Mouse (Mus musculus) heart, postnatal 0 days (tissue): ENCODE results near the gene Trim56. TPM values are rescaled to one million over a fixed set of nuclear protein-coding genes. Genes with fewer than 3 reads are reported as not detected.

Experiments used
- ATAC-seq: fragments of 200-750 bp; cut with Nextera tagmentation; 2 replicates; pipeline ENCODE4 v1.8.0; 2017; ENCODE audit warnings: low read depth, moderate number of reproducible peaks, moderate library complexity; ENCODE audit not compliant: insufficient read depth
- DNase-seq: peaks from one replicate; pipeline ENCODE4 v3.0.0-alpha.2; 2016; ENCODE audit warnings: low spot score
- H3K27ac ChIP-seq: fragments of 300-500 bp; sonication (generic); 2 replicates; pipeline ENCODE4 v1.5.1; 2014; ENCODE audit warnings: low read depth, mild to moderate bottlenecking
- H3K27me3 ChIP-seq: fragments of 300-500 bp; sonication (generic); 2 replicates; pipeline ENCODE4 v1.6.1; 2014; ENCODE audit warnings: low read length, mixed read lengths; ENCODE audit not compliant: control insufficient read depth, insufficient read depth
- H3K36me3 ChIP-seq: fragments of 300-500 bp; sonication (generic); replicated peaks from 2 replicates; pipeline ENCODE4 v1.6.1; 2014; ENCODE audit warnings: low read length, mixed read lengths; ENCODE audit not compliant: control insufficient read depth, insufficient read depth
- H3K4me1 ChIP-seq: fragments of 300-500 bp; sonication (generic); 2 replicates; pipeline ENCODE4 v1.6.1; 2014; ENCODE audit warnings: antibody characterized with exemption; ENCODE audit not compliant: control insufficient read depth, insufficient read depth
- H3K4me2 ChIP-seq: fragments of 300-500 bp; sonication (generic); 2 replicates; pipeline ENCODE4 v1.6.1; 2014; ENCODE audit warnings: low read depth, mild to moderate bottlenecking, low read length, moderate library complexity
- H3K4me3 ChIP-seq: fragments of 300-500 bp; sonication (generic); 2 replicates; pipeline ENCODE4 v1.5.1; 2014; ENCODE audit warnings: low read depth, low read length
- H3K9ac ChIP-seq: fragments of 300-500 bp; sonication (generic); replicated peaks from 2 replicates; pipeline ENCODE4 v1.6.1; 2014; ENCODE audit warnings: low read depth, low read length, mixed read lengths
- H3K9me3 ChIP-seq: fragments of 300-500 bp; sonication (generic); replicated peaks from 2 replicates; pipeline ENCODE4 v1.6.1; 2016; ENCODE audit warnings: low read length; ENCODE audit not compliant: control insufficient read depth
- CTCF ChIP-seq: IDR thresholded peaks from 2 replicates; pipeline ENCODE4 v1.5.1; 2016; ENCODE audit warnings: antibody characterized with exemption, control low read depth, low read depth
- EP300 ChIP-seq: IDR thresholded peaks from 2 replicates; pipeline ENCODE4 v1.6.1; 2016; ENCODE audit warnings: antibody characterized with exemption, low read depth
- WGBS: fragments of 180-500 bp; shearing (Covaris S2); extraction: QIAGEN DNeasy Blood & Tissue Kit; methylation state at CpG from one replicate; pipeline ENCODE4 v1.1.7; 2014; 5-methylcytosine and 5-hydroxymethylcytosine counted together
- polyA plus RNA-seq: library from polyadenylated mRNA; unstranded; fragments of >200 nt; fragmentation: Nextera tagmentation; extraction: Ambion mirVana; gene quantifications from 2 replicates; pipeline ENCODE4 v1.2.1, GENCODE M21; 2015
- total RNA-seq: library from RNA; depleted of rRNA; stranded (reverse); fragments of >200 nt; gene quantifications from 2 replicates; pipeline ENCODE4 v1.2.3, GENCODE M21; 2014; ENCODE audit warnings: low replicate concordance

Trim56 gene
- total and polyA plus RNA-seq, 2 experiments from 2014 or later = 4.9 to 15.1 TPM

- 52% methylated on average over 10 of the region's 10 CpGs for WGBS
- Histone ChIP-seq H3K27ac (no peak overlapping the region), H3K4me1 (peaks cover 2% of the 10 kb centered on the region), H3K4me2 (no peak overlapping the region), H3K27me3 (no peaks in the 10 kb centered on the region), H3K9ac (no peak overlapping the region), H3K9me3 (no peaks in the 10 kb centered on the region), H3K36me3 (no peaks in the 10 kb centered on the region), H3K4me3 (no peak overlapping the region)
- no peak for DNase-seq
- no peak for ATAC-seq
- TF ChIP-seq CTCF (no peak), EP300 (no peak)
Observed at GRCm38 (mm10) chr5:137090870-137091269, 25.1 kb downstream of the Trim56 start.

DNA sequence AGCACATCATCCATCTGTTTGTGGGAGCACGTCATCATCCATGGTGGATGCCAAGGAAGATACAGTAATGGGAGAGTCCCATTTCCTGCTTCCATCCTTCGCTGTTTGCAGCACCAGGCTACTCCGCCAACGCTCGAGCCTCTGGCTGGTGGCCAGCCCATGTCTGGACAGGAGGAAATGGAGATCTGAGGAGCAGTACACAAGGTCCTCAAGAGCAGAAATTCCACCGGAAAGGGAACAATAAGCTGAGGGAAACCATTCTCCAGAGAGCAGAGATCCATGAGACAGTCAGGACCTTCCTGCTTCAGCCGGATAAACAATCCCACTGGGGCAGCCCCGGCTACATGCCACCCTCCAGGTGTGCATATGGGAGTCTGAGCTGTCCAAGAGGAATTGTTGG lies 28.6 kb downstream of the Trim56 start:
- ATAC-seq (peak; percentile 52; the same call in 1 of the 2 replicates), DNase-seq (peak; percentile 32)
- no peaks in the 10 kb centered on the region for H3K9me3 ChIP-seq
- H3K9ac ChIP-seq = no peak overlapping the region
- no peak overlapping the region for H3K4me2 ChIP-seq
- TF ChIP-seq CTCF (no peak), EP300 (peak; percentile 62; the same call in 1 of the 2 replicates)
- 53% methylated on average over 8 of the region's 8 CpGs for WGBS
- no peak overlapping the region for H3K27ac ChIP-seq
- H3K27me3 ChIP-seq = no peaks in the 10 kb centered on the region
- no peaks in the 10 kb centered on the region for H3K36me3 ChIP-seq
- H3K4me1 ChIP-seq = no peaks in the 10 kb centered on the region
- H3K4me3 ChIP-seq = no peak overlapping the region

- Histone ChIP-seq H3K36me3 (no peaks in the 10 kb centered on the region), H3K27ac (no peak overlapping the region), H3K4me3 (no peak overlapping the region), H3K9me3 (no peaks in the 10 kb centered on the region), H3K4me2 (no peak overlapping the region), H3K27me3 (no peaks in the 10 kb centered on the region), H3K9ac (no peak overlapping the region), H3K4me1 (no peaks in the 10 kb centered on the region)
- DNase-seq = no peak
- 81% methylated on average over 3 of the region's 3 CpGs for WGBS
- TF ChIP-seq EP300 = no peak
- TF ChIP-seq CTCF = no peak
- ATAC-seq = no peak
Observed at GRCm38 (mm10) chr5:137085731-137086130, 30.3 kb downstream of the Trim56 start.

- DNase-seq = no peak
- Histone ChIP-seq H3K9me3 (no peaks in the 10 kb centered on the region), H3K9ac (no peak overlapping the region), H3K27me3 (no peaks in the 10 kb centered on the region), H3K4me3 (no peak overlapping the region), H3K4me1 (no peaks in the 10 kb centered on the region), H3K4me2 (no peak overlapping the region), H3K27ac (no peak overlapping the region), H3K36me3 (no peaks in the 10 kb centered on the region)
- no peak for ATAC-seq
- TF ChIP-seq CTCF (no peak), EP300 (no peak)
- WGBS = 61% methylated on average over 6 of the region's 6 CpGs
Observed at GRCm38 (mm10) chr5:137085021-137085420, 31.0 kb downstream of the Trim56 start.

- Histone ChIP-seq H3K27me3 (no peaks in the 10 kb centered on the region), H3K9ac (no peak overlapping the region), H3K36me3 (no peaks in the 10 kb centered on the region), H3K9me3 (no peaks in the 10 kb centered on the region), H3K4me1 (peaks cover 11% of the 10 kb centered on the region), H3K4me2 (no peak overlapping the region), H3K4me3 (no peak overlapping the region), H3K27ac (no peak overlapping the region)
- WGBS = 86% methylated on average over 4 of the region's 4 CpGs
- no peak for DNase-seq
- TF ChIP-seq CTCF (no peak), EP300 (no peak)
- no peak for ATAC-seq
Observed at GRCm38 (mm10) chr5:137083051-137083450, 33.0 kb downstream of the Trim56 start.

GRCm38 (mm10) chr5:137079849-137080248 lies 36.2 kb downstream of the Trim56 start:
- DNase-seq (peak; percentile 63), ATAC-seq (peak; percentile 54)
- no peak overlapping the region for H3K4me3 ChIP-seq
- no peaks in the 10 kb centered on the region for H3K36me3 ChIP-seq
- no peaks in the 10 kb centered on the region for H3K9me3 ChIP-seq
- no peak overlapping the region for H3K4me2 ChIP-seq
- TF ChIP-seq CTCF (no peak), EP300 (0 out of 2 replicates have a peak, but pooled peaks have one; percentile 18)
- H3K4me1 ChIP-seq = peaks cover 33% of the 10 kb centered on the region
- WGBS = 39% methylated on average over 5 of the region's 5 CpGs
- no peak overlapping the region for H3K9ac ChIP-seq
- H3K27ac ChIP-seq = peak overlapping the region; percentile 92
- no peaks in the 10 kb centered on the region for H3K27me3 ChIP-seq
